Mouse (Mus musculus) stomach, embryonic 16.5 days (tissue): ENCODE measurements around the gene Olfr449. TPM values are rescaled to one million over a fixed set of nuclear protein-coding genes. Genes with fewer than 3 reads are reported as not detected.

Experiments used
- polyA plus RNA-seq: library from polyadenylated mRNA; unstranded; fragments of >200 nt; fragmentation: Nextera tagmentation; extraction: Ambion mirVana; gene quantifications from 2 replicates; pipeline ENCODE4 v1.2.1, GENCODE M21; 2015

The Olfr449 gene
- polyA plus RNA-seq, 1 experiment from 2014 or later, result not detected

Other genes starting within 250 kb of the Olfr449 start
- gene Tcaf3, start 236.7 kb upstream of the Olfr449 start, polyA plus RNA-seq, result not detected in 2 replicates
- 14.8 and 17.2 TPM in 2 replicates for gene Tcaf2, start 189.1 kb upstream of the Olfr449 start, polyA plus RNA-seq
- gene Tcaf1, start 124.3 kb upstream of the Olfr449 start, polyA plus RNA-seq, result 70.1 and 71.8 TPM in 2 replicates
- gene Olfr453, start 95.0 kb upstream of the Olfr449 start, polyA plus RNA-seq, result not detected in 2 replicates
- not detected in 2 replicates for gene Olfr38, start 78.0 kb upstream of the Olfr449 start, polyA plus RNA-seq
- not detected in 2 replicates for gene Olfr452, start 49.3 kb upstream of the Olfr449 start, polyA plus RNA-seq
- not detected in 2 replicates for gene Olfr450, start 22.4 kb upstream of the Olfr449 start, polyA plus RNA-seq
- not detected in 2 replicates for gene Olfr448, start 56.1 kb downstream of the Olfr449 start, polyA plus RNA-seq
- not detected in 2 replicates for gene Olfr447, start 74.5 kb downstream of the Olfr449 start, polyA plus RNA-seq
- not detected in 2 replicates for gene Olfr446, start 87.0 kb downstream of the Olfr449 start, polyA plus RNA-seq
- gene Olfr444, start 114.7 kb downstream of the Olfr449 start, polyA plus RNA-seq, result not detected in 2 replicates